Mouse (Mus musculus): ENCODE data around the gene Sepsecs.
"Not testable (repeated sequence)": the region's sequence is repeated elsewhere in the genome, so short reads cannot be mapped to it uniquely, and the experiment has no call there.

Sepsecs gene

GRCm38 (mm10) chr5:52669426-52670191 lies at the start of gene Sepsecs:
TSS of gene Sepsecs (minus strand) at chr5:52669708.
- peak; percentile 80 to 88 for DNase-seq (ENCODE audit: low spot score in 2 of 2)

GRCm38 (mm10) chr5:52716742-52717448 lies 47.4 kb upstream of the Sepsecs start:
- DNase-seq (ENCODE audit: low spot score in 2 of 2) = no peak

DNA sequence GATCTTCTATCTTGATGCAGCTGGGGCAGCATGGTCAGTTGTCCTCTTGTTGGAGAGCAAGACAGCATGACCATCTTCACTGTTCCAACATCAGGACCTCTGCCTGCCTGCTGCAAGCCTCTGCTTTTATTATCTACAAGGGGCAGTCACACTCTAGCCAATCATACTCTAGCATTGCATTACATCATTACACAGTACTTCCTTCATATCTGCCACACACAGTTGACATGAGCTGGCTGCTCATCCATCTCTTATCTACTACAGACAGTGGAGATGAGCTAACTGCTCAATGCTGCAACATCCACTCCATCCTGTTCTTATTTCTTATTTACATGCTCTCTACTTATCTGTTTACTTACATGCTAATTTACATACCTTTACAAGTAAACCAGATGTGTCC lies 43.2 kb upstream of the Sepsecs start:
- no peak for DNase-seq (ENCODE audit: low spot score in 2 of 2)

DNA sequence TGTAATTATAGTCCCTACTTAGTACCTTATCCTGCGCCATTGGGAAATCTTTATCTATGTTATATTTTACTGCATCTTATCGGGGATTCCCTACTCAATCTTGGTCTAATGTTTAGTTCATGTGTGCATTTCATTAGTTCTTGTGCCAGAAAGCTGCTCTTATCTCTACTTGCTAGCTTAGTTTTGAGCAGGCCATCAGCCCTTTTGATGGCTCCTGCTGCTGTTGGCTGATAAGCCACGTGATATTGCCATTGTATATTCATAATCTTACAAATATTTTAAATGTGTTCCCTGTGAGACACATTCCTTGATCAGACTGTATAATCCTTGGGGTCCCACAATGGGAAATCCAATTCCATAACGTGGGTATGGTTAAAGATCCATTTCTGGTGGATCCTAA lies 35.1 kb upstream of the Sepsecs start:
- no peak for DNase-seq (ENCODE audit: low spot score in 2 of 2)

GRCm38 (mm10) chr5:52697882-52698440 lies 28.5 kb upstream of the Sepsecs start:
- DNase-seq (ENCODE audit: low spot score in 2 of 2) = not testable (repeated sequence)

DNA sequence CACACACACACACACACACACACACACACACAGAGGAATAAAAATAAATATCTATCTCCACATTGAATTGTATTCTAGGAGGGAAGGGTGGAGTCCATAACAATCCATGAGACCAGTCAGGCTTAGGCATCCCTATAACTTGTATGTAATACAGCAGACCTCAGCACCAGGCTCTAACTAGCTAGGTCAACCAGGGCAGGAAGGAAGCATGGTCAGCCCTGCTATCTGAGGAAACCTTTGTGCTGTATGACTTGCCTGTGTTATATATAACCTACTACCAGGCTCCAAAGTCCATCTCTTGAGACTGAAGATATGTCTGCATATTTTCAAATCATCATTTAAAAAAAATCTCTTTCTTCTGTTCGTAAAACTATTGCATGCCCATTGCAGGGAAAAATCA lies 27.8 kb upstream of the Sepsecs start:
- DNase-seq (ENCODE audit: low spot score in 2 of 2) = no peak

DNA sequence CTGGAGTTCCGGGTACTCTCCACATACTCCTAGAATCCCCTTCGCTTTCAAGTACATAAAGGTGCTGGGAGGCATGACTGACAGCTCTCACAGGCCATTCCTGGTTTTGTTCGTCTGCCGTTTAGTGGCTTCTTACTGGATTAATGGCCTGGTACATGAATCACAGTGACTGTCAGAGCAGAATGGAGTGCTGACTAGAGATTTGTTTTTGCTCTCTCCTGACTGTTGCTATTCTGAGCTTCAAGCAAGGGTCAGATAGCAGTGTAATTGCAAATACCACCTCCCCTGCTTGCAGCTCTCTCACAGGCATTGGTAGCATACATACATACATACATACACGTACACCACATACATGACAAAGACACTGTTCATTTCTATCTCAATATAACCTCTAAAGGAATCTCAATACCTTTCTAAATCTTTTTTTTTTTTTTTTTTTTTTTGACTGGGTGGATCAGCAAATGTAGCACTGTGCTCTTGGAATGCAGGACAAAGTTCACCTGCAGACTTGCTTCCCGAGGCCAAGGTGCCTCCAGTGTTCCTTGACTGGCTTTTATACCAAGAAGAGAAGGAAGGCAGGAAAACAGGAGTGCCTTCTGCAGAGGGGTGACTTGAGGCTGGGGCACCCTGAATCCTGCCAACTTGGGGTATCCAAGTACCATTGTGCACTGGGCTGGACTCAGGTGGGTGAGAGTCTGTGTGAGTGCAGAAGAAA lies 18.4 kb upstream of the Sepsecs start:
- DNase-seq (ENCODE audit: low spot score in 2 of 2) = no peak

- no peak for DNase-seq (ENCODE audit: low spot score in 2 of 2)
Measured at GRCm38 (mm10) chr5:52681111-52681510, 11.6 kb upstream of the Sepsecs start.

- no peak for DNase-seq (ENCODE audit: low spot score in 2 of 2)
Measured at GRCm38 (mm10) chr5:52680191-52680590, 10.7 kb upstream of the Sepsecs start.

GRCm38 (mm10) chr5:52678498-52679070 lies 9.1 kb upstream of the Sepsecs start:
- no peak for DNase-seq (ENCODE audit: low spot score in 2 of 2)

- no peak for DNase-seq (ENCODE audit: low spot score in 2 of 2)
Measured at GRCm38 (mm10) chr5:52677126-52677525, 7.6 kb upstream of the Sepsecs start.

GRCm38 (mm10) chr5:52674384-52675069 lies 5.0 kb upstream of the Sepsecs start:
- DNase-seq (ENCODE audit: low spot score in 2 of 2) = no peak

DNA sequence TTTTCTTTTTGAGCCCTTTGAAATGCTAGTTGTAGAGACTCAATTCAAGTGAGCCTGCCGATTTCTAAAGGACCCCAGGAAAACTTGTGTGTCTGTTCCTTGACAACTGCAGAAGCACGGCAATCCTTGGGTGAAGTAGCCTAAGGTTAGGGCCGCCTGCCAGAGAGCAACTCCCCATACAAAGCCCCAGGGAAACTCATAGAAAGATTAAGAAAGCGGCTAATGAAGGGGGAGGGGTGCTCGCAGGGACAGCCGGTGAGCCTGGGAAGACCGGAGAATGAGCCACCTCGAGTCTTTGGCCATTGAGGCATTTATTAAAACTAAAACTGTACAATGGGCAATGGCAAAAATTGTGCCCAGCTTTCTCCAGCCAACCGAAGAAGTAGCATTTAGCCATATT lies 3.8 kb upstream of the Sepsecs start:
- no peak for DNase-seq (ENCODE audit: low spot score in 2 of 2)

GRCm38 (mm10) chr5:52670745-52671144 lies 1.2 kb upstream of the Sepsecs start:
- DNase-seq (ENCODE audit: low spot score in 2 of 2) = no peak

DNA sequence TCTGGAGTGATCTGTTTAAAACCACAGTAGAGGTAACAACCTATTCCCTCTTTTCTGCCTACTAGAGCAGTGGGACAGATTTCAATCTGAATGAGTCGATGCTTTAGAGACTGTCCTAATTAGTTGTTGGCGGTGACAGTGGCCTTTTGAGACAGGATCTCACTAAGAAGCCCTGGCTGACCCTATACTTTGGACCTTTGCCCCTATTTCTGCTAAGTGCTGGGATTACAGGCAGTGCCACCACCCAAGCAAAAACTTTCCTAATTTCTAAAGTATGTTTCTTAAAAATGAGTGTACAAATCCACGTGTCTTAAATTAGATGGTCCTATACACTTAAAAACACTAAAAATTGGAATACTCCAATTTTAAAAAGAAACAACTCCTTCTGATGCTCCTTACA lies 2.7 kb downstream of the Sepsecs start:
- DNase-seq (ENCODE audit: low spot score in 2 of 2) = no peak

- no peak for DNase-seq (ENCODE audit: low spot score in 2 of 2)
Measured at GRCm38 (mm10) chr5:52657957-52658356, 11.6 kb downstream of the Sepsecs start.

DNA sequence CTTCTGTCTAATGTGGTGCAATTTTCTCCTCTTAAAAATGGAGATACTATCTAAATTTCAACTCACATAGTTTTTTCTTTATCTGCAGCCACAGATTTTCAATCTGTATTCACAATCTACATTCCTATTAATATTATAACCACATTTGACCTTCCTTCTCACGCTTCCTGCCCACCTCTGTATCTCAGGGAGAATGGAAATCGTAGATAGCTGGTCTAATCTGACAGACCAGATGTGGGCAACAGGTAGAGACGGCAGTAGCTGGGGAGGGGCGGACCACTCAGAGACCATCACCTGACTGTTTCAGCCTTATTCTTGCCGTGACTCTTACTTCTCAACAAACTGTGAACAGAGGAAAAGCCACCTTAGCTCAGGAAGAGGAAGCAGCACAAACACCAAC lies 12.2 kb downstream of the Sepsecs start:
- DNase-seq (ENCODE audit: low spot score in 2 of 2) = no peak

GRCm38 (mm10) chr5:52655992-52656391 lies 13.5 kb downstream of the Sepsecs start:
- no peak for DNase-seq (ENCODE audit: low spot score in 2 of 2)

DNA sequence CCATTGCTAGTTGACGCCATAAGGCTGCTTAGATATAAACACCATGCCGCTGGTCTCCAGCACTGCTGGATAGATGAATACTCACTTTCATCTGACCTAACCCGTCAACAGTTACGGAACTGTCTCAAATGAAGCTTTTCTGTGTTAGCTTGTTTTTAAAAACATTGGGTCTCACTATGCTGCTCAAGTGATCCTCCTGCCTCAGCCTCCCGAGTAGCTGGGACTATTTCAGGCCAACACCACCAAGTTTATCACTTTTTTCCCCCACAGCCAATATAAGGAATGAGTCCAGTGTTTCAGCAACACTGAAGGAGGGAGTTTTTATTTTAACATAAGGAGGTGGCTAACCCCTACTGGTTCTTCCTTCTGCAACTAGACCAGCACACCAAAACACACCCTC lies 14.5 kb downstream of the Sepsecs start:
- no peak for DNase-seq (ENCODE audit: low spot score in 2 of 2)

GRCm38 (mm10) chr5:52652606-52653005 lies 16.9 kb downstream of the Sepsecs start:
- no peak for DNase-seq (ENCODE audit: low spot score in 2 of 2)

DNA sequence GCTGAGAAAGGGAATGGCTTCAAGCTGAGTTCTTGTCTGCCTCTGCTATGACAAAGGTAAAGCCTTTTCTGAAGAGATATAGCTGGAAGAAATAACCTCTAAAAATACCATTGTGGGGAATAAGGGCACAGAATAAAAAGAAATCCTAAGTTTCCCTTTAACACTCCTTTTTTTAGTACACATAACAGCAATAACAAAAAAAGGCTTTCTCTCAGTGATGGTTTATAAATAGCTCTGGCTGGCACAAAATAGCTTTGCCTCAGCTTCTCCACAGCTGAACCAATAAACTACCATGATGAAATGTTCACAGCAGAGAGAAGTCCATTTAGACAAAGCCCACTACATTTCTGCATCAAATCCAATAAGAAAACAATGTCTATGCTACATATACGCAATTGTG lies 17.4 kb downstream of the Sepsecs start:
- DNase-seq (ENCODE audit: low spot score in 2 of 2) = no peak

All from spleen, postnatal 14 days (tissue).